Mouse (Mus musculus) cerebellum, adult (tissue): Measurements from ENCODE around the gene Gm2564.
"Not testable (repeated sequence)": the region's sequence is repeated elsewhere in the genome, so short reads cannot be mapped to it uniquely, and the experiment has no call there.

Source experiments
- ATAC-seq: cut with Nextera tagmentation; 2 replicates; pipeline ENCODE4 v1.9.2; 2017; ENCODE audit warnings: mild to moderate bottlenecking, moderate library complexity, mixed read lengths; ENCODE audit not compliant: insufficient number of reproducible peaks, low FRiP score, low TSS enrichment

Gene Gm2564

GRCm38 (mm10) chr4:42629419-42629818, at the start of gene Gm2564:
Gene Gm2564, plus strand, starts transcription at chr4:42629719.
- ATAC-seq = not testable (repeated sequence)

GRCm38 (mm10) chr4:42611895-42612294, 17.6 kb upstream of the Gm2564 start, which contains the start of gene Gm10591:
Gene Gm10591, plus strand, starts transcription at chr4:42612195.
- ATAC-seq = not testable (repeated sequence)

GRCm38 (mm10) chr4:42654951-42655350, 25.4 kb downstream of the Gm2564 start, which contains the start of gene Ccl27b:
Gene Ccl27b, plus strand, starts transcription at chr4:42655251.
- not testable (repeated sequence) for ATAC-seq

- ATAC-seq = not testable (repeated sequence)
Observed at GRCm38 (mm10) chr4:42661793-42662192, 32.3 kb downstream of the Gm2564 start, which contains the start of gene Il11ra2. Gene Il11ra2, minus strand, starts transcription at chr4:42661893.

GRCm38 (mm10) chr4:42675415-42675814, 45.9 kb downstream of the Gm2564 start:
- ATAC-seq = not testable (repeated sequence)

GRCm38 (mm10) chr4:42679365-42679764, 49.8 kb downstream of the Gm2564 start:
- not testable (repeated sequence) for ATAC-seq

GRCm38 (mm10) chr4:42680374-42681356, 51.1 kb downstream of the Gm2564 start:
- not testable (repeated sequence) for ATAC-seq
